Mouse (Mus musculus): ENCODE results near the gene Orc1. TPM values are rescaled to one million over a fixed set of nuclear protein-coding genes. Genes with fewer than 3 reads are reported as not detected.

Orc1 gene
- 2.3 to 4.2 TPM (median 2.6 TPM) in 4 replicates for total RNA-seq (2023)

GRCm38 (mm10) chr4:108578840-108579742, at the start of gene Orc1, which contains the start of gene Prpf38a:
Gene Orc1 (plus strand): TSS chr4:108579423.
Gene Prpf38a (minus strand): TSS chr4:108579336.

GRCm38 (mm10) chr4:108619587-108620341, 40.5 kb downstream of the Orc1 start, which contains the start of gene Cc2d1b:
Gene Cc2d1b (plus strand): TSS chr4:108619940.

Other genes starting within 250 kb of the Orc1 start
- not detected in 4 replicates for gene Shisal2a, start 196.1 kb upstream of the Orc1 start, total RNA-seq (2023)
- 0.75 to 3.1 TPM (median 1.6 TPM) in 4 replicates for gene Gpx7, start 172.5 kb upstream of the Orc1 start, total RNA-seq (2023)
- gene Tut4, start 120.0 kb upstream of the Orc1 start, total RNA-seq (2023), result 288 to 331 TPM (median 307 TPM) in 4 replicates
- 53.1 to 62.0 TPM (median 58.8 TPM) in 4 replicates for gene Prpf38a, start 87 bp upstream of the Orc1 start, total RNA-seq (2023)
- 107 to 116 TPM (median 111 TPM) in 4 replicates for gene Cc2d1b, start 40.5 kb downstream of the Orc1 start, total RNA-seq (2023)
- gene 3110021N24Rik, start 140.2 kb downstream of the Orc1 start, total RNA-seq (2023), result not detected in 4 replicates
- 0.15 to 0.28 TPM (median 0.18 TPM) in 3 of 4 replicates, not detected in the other for gene Zfyve9, start 201.4 kb downstream of the Orc1 start, total RNA-seq (2023)